Mouse (Mus musculus): ENCODE measurements around the gene Gm9945.

- TF ChIP-seq CTCF (IDR thresholded peaks at IDR 0.05): peak; percentile 37
- no peak for TF ChIP-seq POLR2A (IDR thresholded peaks at IDR 0.05; ENCODE audit: insufficient read depth, low read depth, low read length)
- TF ChIP-seq EP300 (IDR thresholded peaks at IDR 0.05; ENCODE audit: insufficient read depth, low read depth, low read length): no peak
Measured at GRCm38 (mm10) chr11:53502039-53502765, 22.2 kb downstream of the Gm9945 start.

Measured in heart, adult 2 months (tissue).